Mouse (Mus musculus): ENCODE results near the gene Nub1. TPM values are rescaled to one million over a fixed set of nuclear protein-coding genes. Genes with fewer than 3 reads are reported as not detected.

Gene Nub1
- polyA plus RNA-seq, 1 experiment from 2014 or later = 40.0 TPM

Other genes with a start within 250 kb of the Nub1 start
- gene Fastk, start 240.2 kb upstream of the Nub1 start, polyA plus RNA-seq (2015; fragmentation: Nextera tagmentation; extraction: Ambion mirVana) = 96.6 and 99.2 TPM in 2 replicates
- 18.0 and 19.6 TPM in 2 replicates for gene Tmub1, start 237.7 kb upstream of the Nub1 start, polyA plus RNA-seq (2015; fragmentation: Nextera tagmentation; extraction: Ambion mirVana)
- 18.6 and 22.1 TPM in 2 replicates for gene Agap3, start 233.4 kb upstream of the Nub1 start, polyA plus RNA-seq (2015; fragmentation: Nextera tagmentation; extraction: Ambion mirVana)
- not detected in 2 replicates for gene Gbx1, start 158.3 kb upstream of the Nub1 start, polyA plus RNA-seq (2015; fragmentation: Nextera tagmentation; extraction: Ambion mirVana)
- 0.13 and 0.63 TPM in 2 replicates for gene Asb10, start 144.6 kb upstream of the Nub1 start, polyA plus RNA-seq (2015; fragmentation: Nextera tagmentation; extraction: Ambion mirVana)
- 0.14 TPM in 1 of 2 replicates, not detected in the other for gene 4931409K22Rik, start 128.7 kb upstream of the Nub1 start, polyA plus RNA-seq (2015; fragmentation: Nextera tagmentation; extraction: Ambion mirVana)
- gene Abcf2, start 108.1 kb upstream of the Nub1 start, polyA plus RNA-seq (2015; fragmentation: Nextera tagmentation; extraction: Ambion mirVana) = 88.9 and 93.4 TPM in 2 replicates
- gene Chpf2, start 98.8 kb upstream of the Nub1 start, polyA plus RNA-seq (2015; fragmentation: Nextera tagmentation; extraction: Ambion mirVana) = 19.4 and 20.2 TPM in 2 replicates
- 21.1 and 22.2 TPM in 2 replicates for gene Smarcd3, start 61.1 kb upstream of the Nub1 start, polyA plus RNA-seq (2015; fragmentation: Nextera tagmentation; extraction: Ambion mirVana)
- 30.5 and 31.5 TPM in 2 replicates for gene Wdr86, start 45.2 kb downstream of the Nub1 start, polyA plus RNA-seq (2015; fragmentation: Nextera tagmentation; extraction: Ambion mirVana)
- gene Crygn, start 72.5 kb downstream of the Nub1 start, polyA plus RNA-seq (2015; fragmentation: Nextera tagmentation; extraction: Ambion mirVana) = 3.2 and 3.4 TPM in 2 replicates
- 191 and 204 TPM in 2 replicates for gene Rheb, start 157.1 kb downstream of the Nub1 start, polyA plus RNA-seq (2015; fragmentation: Nextera tagmentation; extraction: Ambion mirVana)